Mouse (Mus musculus) forebrain, embryonic 15.5 days (tissue): ENCODE results near the gene Tstd2. TPM values are rescaled to one million over a fixed set of nuclear protein-coding genes. Genes with fewer than 3 reads are reported as not detected.

Experiments used
- ATAC-seq: fragments of 200-750 bp; cut with Nextera tagmentation; replicated peaks from 2 replicates; pipeline ENCODE4 v1.8.0; 2017; ENCODE audit warnings: mild to moderate bottlenecking, moderate TSS enrichment, moderate library complexity
- H3K27ac ChIP-seq: fragments of 300-500 bp; sonication (generic); replicated peaks from 2 replicates; pipeline ENCODE4 v1.5.1; 2015; ENCODE audit warnings: mild to moderate bottlenecking, inconsistent platforms
- H3K27me3 ChIP-seq: fragments of 300-500 bp; sonication (generic); 2 replicates; pipeline ENCODE4 v1.6.1; 2015; ENCODE audit warnings: inconsistent platforms
- H3K36me3 ChIP-seq: fragments of 300-500 bp; sonication (generic); 2 replicates; pipeline ENCODE4 v1.6.1; 2015; ENCODE audit warnings: mild to moderate bottlenecking, inconsistent platforms
- H3K4me1 ChIP-seq: fragments of 300-500 bp; sonication (generic); 2 replicates; pipeline ENCODE4 v1.6.1; 2015; ENCODE audit warnings: inconsistent platforms
- H3K4me2 ChIP-seq: fragments of 300-500 bp; sonication (generic); replicated peaks from 2 replicates; pipeline ENCODE4 v1.6.1; 2015; ENCODE audit warnings: mild to moderate bottlenecking, inconsistent platforms
- H3K4me3 ChIP-seq: fragments of 300-500 bp; sonication (generic); 2 replicates; pipeline ENCODE4 v1.5.1; 2015; ENCODE audit warnings: mild to moderate bottlenecking, inconsistent platforms
- H3K9ac ChIP-seq: fragments of 300-500 bp; sonication (generic); replicated peaks from 2 replicates; pipeline ENCODE4 v1.6.1; 2015; ENCODE audit warnings: mild to moderate bottlenecking, inconsistent platforms
- H3K9me3 ChIP-seq: fragments of 300-500 bp; sonication (generic); 2 replicates; pipeline ENCODE4 v1.6.1; 2016; ENCODE audit warnings: inconsistent platforms
- WGBS: fragments of 180-500 bp; shearing (Covaris S2); methylation state at CpG from one replicate; pipeline ENCODE4 v1.1.7; 2015; ENCODE audit warnings: mixed read lengths; 5-methylcytosine and 5-hydroxymethylcytosine counted together
- polyA plus RNA-seq: library from polyadenylated mRNA; unstranded; fragments of >200 nt; fragmentation: Nextera tagmentation; extraction: Ambion mirVana; gene quantifications from 2 replicates; pipeline ENCODE4 v1.2.1, GENCODE M21; 2015

Gene Tstd2
- polyA plus RNA-seq, 1 experiment from 2014 or later: 36.8 TPM

- peaks cover 75% of the 10 kb centered on the region for H3K36me3 ChIP-seq
- no peak for ATAC-seq
Measured at GRCm38 (mm10) chr4:46116544-46117175, 21.8 kb downstream of the Tstd2 start.

GRCm38 (mm10) chr4:46115308-46115707, 23.2 kb downstream of the Tstd2 start:
- Histone ChIP-seq H3K9me3 (no peaks in the 10 kb centered on the region), H3K4me3 (no peak overlapping the region), H3K27me3 (no peaks in the 10 kb centered on the region), H3K4me2 (no peak overlapping the region), H3K27ac (no peak overlapping the region), H3K9ac (no peak overlapping the region), H3K4me1 (no peaks in the 10 kb centered on the region), H3K36me3 (peaks cover 62% of the 10 kb centered on the region)
- WGBS: 69% methylated on average over 1 of the region's 1 CpGs
- ATAC-seq: no peak

More at GRCm38 (mm10) chr4:46116544-46117175, 21.8 kb downstream of the Tstd2 start:
- H3K27me3 ChIP-seq: no peaks in the 10 kb centered on the region
- no peak overlapping the region for H3K9ac ChIP-seq
- H3K9me3 ChIP-seq: no peaks in the 10 kb centered on the region
- no peaks in the 10 kb centered on the region for H3K4me1 ChIP-seq
- WGBS: 82% methylated on average over 10 of the region's 10 CpGs
- H3K4me2 ChIP-seq: no peak overlapping the region
- H3K27ac ChIP-seq: no peak overlapping the region
- H3K4me3 ChIP-seq: no peak overlapping the region

GRCm38 (mm10) chr4:46111361-46111760, 27.1 kb downstream of the Tstd2 start:
- no peak for ATAC-seq
- Histone ChIP-seq H3K27me3 (no peaks in the 10 kb centered on the region), H3K36me3 (peaks cover 25% of the 10 kb centered on the region), H3K9ac (no peak overlapping the region), H3K9me3 (no peaks in the 10 kb centered on the region), H3K4me1 (no peaks in the 10 kb centered on the region), H3K4me2 (no peak overlapping the region), H3K4me3 (no peak overlapping the region), H3K27ac (no peak overlapping the region)
- WGBS: 75% methylated on average over 3 of the region's 3 CpGs

- WGBS: 95% methylated on average over 8 of the region's 8 CpGs
- no peak overlapping the region for H3K4me3 ChIP-seq
- no peak for ATAC-seq
Measured at GRCm38 (mm10) chr4:46110084-46110483, 28.4 kb downstream of the Tstd2 start.

GRCm38 (mm10) chr4:46102078-46102769, 36.3 kb downstream of the Tstd2 start:
- Histone ChIP-seq H3K27me3 (no peaks in the 10 kb centered on the region), H3K4me1 (no peaks in the 10 kb centered on the region), H3K36me3 (no peaks in the 10 kb centered on the region), H3K9ac (no peak overlapping the region), H3K4me3 (no peak overlapping the region), H3K4me2 (no peak overlapping the region), H3K9me3 (no peaks in the 10 kb centered on the region), H3K27ac (no peak overlapping the region)
- WGBS: 94% methylated on average over 10 of the region's 10 CpGs
- ATAC-seq: no peak

More at GRCm38 (mm10) chr4:46110084-46110483, 28.4 kb downstream of the Tstd2 start:
- Histone ChIP-seq H3K27ac (no peak overlapping the region), H3K9ac (no peak overlapping the region), H3K9me3 (no peaks in the 10 kb centered on the region), H3K27me3 (no peaks in the 10 kb centered on the region), H3K4me1 (no peaks in the 10 kb centered on the region), H3K36me3 (peaks cover 13% of the 10 kb centered on the region), H3K4me2 (no peak overlapping the region)

- Histone ChIP-seq H3K4me3 (no peak overlapping the region), H3K4me2 (no peak overlapping the region), H3K9me3 (no peaks in the 10 kb centered on the region), H3K36me3 (no peaks in the 10 kb centered on the region), H3K27ac (no peak overlapping the region), H3K4me1 (no peaks in the 10 kb centered on the region), H3K9ac (no peak overlapping the region), H3K27me3 (no peaks in the 10 kb centered on the region)
- 48% methylated on average over 14 of the region's 14 CpGs for WGBS
- no peak for ATAC-seq
Measured at GRCm38 (mm10) chr4:46101211-46101711, 37.2 kb downstream of the Tstd2 start.

- no peak overlapping the region for H3K4me2 ChIP-seq
- ATAC-seq: no peak
- H3K4me1 ChIP-seq: peaks cover 3% of the 10 kb centered on the region
- H3K36me3 ChIP-seq: no peaks in the 10 kb centered on the region
- H3K4me3 ChIP-seq: no peak overlapping the region
- H3K27ac ChIP-seq: no peak overlapping the region
- no peaks in the 10 kb centered on the region for H3K9me3 ChIP-seq
- no peaks in the 10 kb centered on the region for H3K27me3 ChIP-seq
- no peak overlapping the region for H3K9ac ChIP-seq
- WGBS: 89% methylated on average over 7 of the region's 7 CpGs
Measured at GRCm38 (mm10) chr4:46100539-46100938, 38.0 kb downstream of the Tstd2 start.

- H3K36me3 ChIP-seq: no peaks in the 10 kb centered on the region
- H3K27ac ChIP-seq: no peak overlapping the region
- H3K4me1 ChIP-seq: peaks cover 8% of the 10 kb centered on the region
- ATAC-seq: no peak
- no peak overlapping the region for H3K4me2 ChIP-seq
- WGBS: 78% methylated on average over 9 of the region's 9 CpGs
- H3K9me3 ChIP-seq: no peaks in the 10 kb centered on the region
- no peak overlapping the region for H3K4me3 ChIP-seq
- no peaks in the 10 kb centered on the region for H3K27me3 ChIP-seq
- no peak overlapping the region for H3K9ac ChIP-seq
Measured at GRCm38 (mm10) chr4:46099132-46099531, 39.4 kb downstream of the Tstd2 start.

- ATAC-seq: no peak
Measured at GRCm38 (mm10) chr4:46097591-46097990, 40.9 kb downstream of the Tstd2 start.

GRCm38 (mm10) chr4:46096546-46096945, 41.9 kb downstream of the Tstd2 start:
- Histone ChIP-seq H3K4me1 (peaks cover 8% of the 10 kb centered on the region), H3K27me3 (no peaks in the 10 kb centered on the region), H3K4me2 (no peak overlapping the region), H3K27ac (no peak overlapping the region), H3K36me3 (no peaks in the 10 kb centered on the region), H3K9ac (no peak overlapping the region), H3K9me3 (no peaks in the 10 kb centered on the region), H3K4me3 (no peak overlapping the region)
- no peak for ATAC-seq
- 91% methylated on average over 7 of the region's 7 CpGs for whole genome bisulfite sequencing

More at GRCm38 (mm10) chr4:46097591-46097990, 40.9 kb downstream of the Tstd2 start:
- H3K9me3 ChIP-seq: no peaks in the 10 kb centered on the region
- H3K4me3 ChIP-seq: no peak overlapping the region
- peaks cover 8% of the 10 kb centered on the region for H3K4me1 ChIP-seq
- H3K27ac ChIP-seq: no peak overlapping the region
- WGBS: 95% methylated on average over 2 of the region's 2 CpGs
- H3K36me3 ChIP-seq: no peaks in the 10 kb centered on the region
- H3K4me2 ChIP-seq: no peak overlapping the region
- H3K9ac ChIP-seq: no peak overlapping the region
- H3K27me3 ChIP-seq: no peaks in the 10 kb centered on the region

GRCm38 (mm10) chr4:46095826-46096159, 42.7 kb downstream of the Tstd2 start:
- no peaks in the 10 kb centered on the region for H3K9me3 ChIP-seq
- 95% methylated on average over 3 of the region's 3 CpGs for WGBS
- H3K27me3 ChIP-seq: no peaks in the 10 kb centered on the region
- no peaks in the 10 kb centered on the region for H3K36me3 ChIP-seq
- H3K4me1 ChIP-seq: peaks cover 8% of the 10 kb centered on the region
- ATAC-seq: no peak
- H3K4me3 ChIP-seq: no peak overlapping the region
- no peak overlapping the region for H3K27ac ChIP-seq
- H3K9ac ChIP-seq: no peak overlapping the region
- no peak overlapping the region for H3K4me2 ChIP-seq

GRCm38 (mm10) chr4:46094916-46095825, 43.3 kb downstream of the Tstd2 start:
- ATAC-seq: no peak; the same call in 1 of the 2 replicates

More at GRCm38 (mm10) chr4:46094916-46095825, 43.3 kb downstream of the Tstd2 start:
- WGBS: 41% methylated on average over 15 of the region's 15 CpGs
- H3K27me3 ChIP-seq: no peaks in the 10 kb centered on the region
- H3K9ac ChIP-seq: no peak overlapping the region
- no peak overlapping the region for H3K27ac ChIP-seq
- peaks cover 8% of the 10 kb centered on the region for H3K4me1 ChIP-seq
- H3K4me3 ChIP-seq: no peak overlapping the region
- no peak overlapping the region for H3K4me2 ChIP-seq
- H3K36me3 ChIP-seq: no peaks in the 10 kb centered on the region
- H3K9me3 ChIP-seq: no peaks in the 10 kb centered on the region
